Comparison of ENCODE assay signal across 8 mouse cellular contexts in the genomic region with DNA sequence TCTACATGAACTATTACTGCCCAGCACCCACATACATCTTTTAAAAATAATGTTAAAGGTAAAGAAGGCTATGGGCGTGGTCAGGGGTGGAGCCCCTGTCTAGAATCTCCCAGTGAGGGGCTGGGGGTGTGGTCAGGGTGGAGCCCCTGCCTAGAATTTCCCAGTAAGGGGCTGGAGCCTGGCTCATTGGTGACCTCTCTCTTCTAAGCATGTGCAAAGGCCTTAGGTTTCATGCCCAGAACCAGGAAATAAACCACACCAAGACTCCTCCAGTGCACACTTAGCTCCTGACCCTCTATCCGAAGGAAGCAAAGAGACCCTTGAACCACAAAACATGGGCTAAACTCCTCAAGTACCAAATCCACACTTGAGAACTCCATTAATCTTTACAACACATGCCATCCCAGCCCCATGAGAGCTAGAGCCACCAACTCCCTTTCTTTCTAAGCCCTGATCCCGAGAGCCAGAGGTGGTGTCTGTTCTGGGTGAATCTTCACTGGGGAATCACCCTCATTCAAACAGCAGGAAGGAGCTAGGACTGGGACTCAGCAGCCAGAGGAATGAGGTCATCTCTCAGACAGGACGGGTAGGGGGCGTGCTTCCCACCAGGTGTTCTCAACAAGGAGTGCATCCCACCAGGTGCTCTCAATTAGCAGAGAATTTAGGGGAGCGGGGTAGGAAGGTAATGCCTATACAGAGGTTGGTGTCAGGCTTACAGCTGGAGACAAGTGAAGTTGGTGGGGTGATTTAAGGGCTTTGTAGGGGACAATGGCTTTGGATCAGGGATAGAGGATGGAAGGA. TPM values are rescaled to one million over a fixed set of nuclear protein-coding genes. Genes with fewer than 3 reads are reported as not detected.
DNase-seq lines count a peak whose midpoint lies in the region; ATAC-seq and TF ChIP-seq lines count a peak whose summit lies in the region.

No protein-coding gene starts in this region.

- peak overlapping the region; percentile 92 for H3K4me2 ChIP-seq in embryonic facial prominence, embryonic 14.5 days (ENCODE audit: low read depth, low read length)
- peak overlapping the region; percentile 82 for H3K4me2 ChIP-seq in limb, embryonic 11.5 days (ENCODE audit: low read depth, severe bottlenecking)

- WGBS in thymus, adult 2 months: 49% methylated on average over 6 of the region's 6 CpGs
- 24% methylated on average over 6 of the region's 6 CpGs for WGBS in embryonic facial prominence, embryonic 14.5 days
- WGBS in limb, embryonic 11.5 days: 36% methylated on average over 6 of the region's 6 CpGs

- no peak for ATAC-seq in embryonic facial prominence, embryonic 14.5 days (ENCODE audit: low read depth)
- no peak for ATAC-seq in limb, embryonic 11.5 days (ENCODE audit: insufficient number of reproducible peaks, low FRiP score, low TSS enrichment, low read depth)

- TF ChIP-seq CTCF in thymus, adult 2 months (IDR thresholded peaks at IDR 0.05; ENCODE audit: borderline replicate concordance, control insufficient read depth, extremely low read depth, insufficient read depth, low read length, poor library complexity): no peak

- no peak overlapping the region for H3K27ac ChIP-seq in thymus, adult 2 months (ENCODE audit: control insufficient read depth, insufficient read depth, low read length)
- H3K27ac ChIP-seq in embryonic facial prominence, embryonic 14.5 days (replicated peaks; ENCODE audit: low read depth, low read length): no peak overlapping the region
- H3K27ac ChIP-seq in limb, embryonic 11.5 days (replicated peaks; ENCODE audit: low read depth, low read length): 0 out of 2 replicates have a peak overlapping the region, but pooled peaks have one; percentile 30

- H3K4me3 ChIP-seq in thymus, adult 2 months (ENCODE audit: control insufficient read depth, insufficient read depth, low read length): peak overlapping the region; percentile 73; the same call in 1 of the 2 replicates
- peak overlapping the region; percentile 88 for H3K4me3 ChIP-seq in embryonic facial prominence, embryonic 14.5 days (ENCODE audit: low read depth, low read length)
- H3K4me3 ChIP-seq in limb, embryonic 11.5 days (ENCODE audit: low read depth, low read length): peak overlapping the region; percentile 65

- no peak for TF ChIP-seq POLR2A in thymus, adult 2 months (IDR thresholded peaks at IDR 0.05; ENCODE audit: control insufficient read depth, extremely low read depth, insufficient read depth, low read length, poor library complexity)

- no peaks in the 10 kb centered on the region for H3K27me3 ChIP-seq in thymus, adult 2 months (ENCODE audit: control insufficient read depth, insufficient read depth, low read length)
- no peaks in the 10 kb centered on the region for H3K27me3 ChIP-seq in embryonic facial prominence, embryonic 14.5 days (replicated peaks; ENCODE audit: control insufficient read depth, insufficient read depth, low read length)
- no peaks in the 10 kb centered on the region for H3K27me3 ChIP-seq in limb, embryonic 11.5 days (ENCODE audit: control insufficient read depth, insufficient read depth, low read length)

- no peaks in the 10 kb centered on the region for H3K9me3 ChIP-seq in embryonic facial prominence, embryonic 14.5 days (ENCODE audit: control insufficient read depth, low read length)
- H3K9me3 ChIP-seq in limb, embryonic 11.5 days (ENCODE audit: control insufficient read depth, low read length): no peaks in the 10 kb centered on the region

- H3K4me1 ChIP-seq in thymus, adult 2 months (replicated peaks; ENCODE audit: control insufficient read depth, insufficient read depth, low read length): peaks cover 20% of the 10 kb centered on the region
- H3K4me1 ChIP-seq in embryonic facial prominence, embryonic 14.5 days (ENCODE audit: control insufficient read depth, insufficient read depth, low read length): peaks cover 17% of the 10 kb centered on the region
- H3K4me1 ChIP-seq in limb, embryonic 11.5 days (ENCODE audit: control insufficient read depth, insufficient read depth, low read length): peaks cover 13% of the 10 kb centered on the region

- H3K9ac ChIP-seq in embryonic facial prominence, embryonic 14.5 days (ENCODE audit: low read depth, low read length): peak overlapping the region; percentile 95
- peak overlapping the region; percentile 75 for H3K9ac ChIP-seq in limb, embryonic 11.5 days (ENCODE audit: low read length)

- no peaks in the 10 kb centered on the region for H3K36me3 ChIP-seq in thymus, adult 2 months (ENCODE audit: control insufficient read depth, insufficient read depth, low read length)
- peaks cover 33% of the 10 kb centered on the region for H3K36me3 ChIP-seq in embryonic facial prominence, embryonic 14.5 days (ENCODE audit: control insufficient read depth, insufficient read depth, low read length)
- 0 out of 2 replicates have a peak, but pooled peaks cover 5% of the 10 kb centered on the region for H3K36me3 ChIP-seq in limb, embryonic 11.5 days (ENCODE audit: control insufficient read depth, insufficient read depth, low read length)

- DNase-seq in thymus, adult 2 months: peak; percentile 44
- DNase-seq in thymus, postnatal 0 days (ENCODE audit: low spot score): no peak
- DNase-seq in embryonic facial prominence, embryonic 14.5 days (ENCODE audit: low spot score): no peak
- no peak for DNase-seq in limb, embryonic 11.5 days (ENCODE audit: low spot score)
- DNase-seq in spleen, postnatal 36 days (ENCODE audit: low spot score in 2 of 2): peak; percentile 55 to 76
- no peak for DNase-seq in frontal cortex, postnatal 10 days (ENCODE audit: low spot score in 2 of 2)
- DNase-seq in kidney, adult 8-10 months: no peak
- DNase-seq in urinary bladder, postnatal 4 days (ENCODE audit: low spot score in 2 of 2): no peak

RNA-seq across cellular contexts. Expression of gene Fzr1, which starts 1.6 kb away (rescaled TPM):
- 181 and 201 TPM in 2 replicates for polyA plus RNA-seq in thymus, adult 2 months (2012; rRNA removed)
- 87.1 and 96.9 TPM in 2 replicates for polyA plus RNA-seq in thymus, postnatal 0 days (2015; fragmentation: Nextera tagmentation; extraction: Ambion mirVana)
- 69.5 and 90.1 TPM in 2 replicates for polyA plus RNA-seq in embryonic facial prominence, embryonic 14.5 days (2014; fragmentation: Nextera tagmentation; extraction: Ambion mirVana)
- polyA plus RNA-seq in limb, embryonic 11.5 days (2014; fragmentation: Nextera tagmentation; extraction: Ambion mirVana): 107 and 119 TPM in 2 replicates

RNA-seq across cellular contexts. Expression of gene Dohh, which starts 7.5 kb away (rescaled TPM):
- polyA plus RNA-seq in thymus, adult 2 months (2012; rRNA removed): 119 and 123 TPM in 2 replicates
- 71.3 and 78.7 TPM in 2 replicates for polyA plus RNA-seq in thymus, postnatal 0 days (2015; fragmentation: Nextera tagmentation; extraction: Ambion mirVana)
- 61.4 and 67.1 TPM in 2 replicates for polyA plus RNA-seq in embryonic facial prominence, embryonic 14.5 days (2014; fragmentation: Nextera tagmentation; extraction: Ambion mirVana)
- 53.7 and 55.7 TPM in 2 replicates for polyA plus RNA-seq in limb, embryonic 11.5 days (2014; fragmentation: Nextera tagmentation; extraction: Ambion mirVana)

RNA-seq across cellular contexts. Expression of gene Gm48551, which starts 7.5 kb away (rescaled TPM):
- 4.1 and 5.3 TPM in 2 replicates for polyA plus RNA-seq in thymus, adult 2 months (2012; rRNA removed)
- polyA plus RNA-seq in thymus, postnatal 0 days (2015; fragmentation: Nextera tagmentation; extraction: Ambion mirVana): 2.3 TPM in 2 replicates
- polyA plus RNA-seq in embryonic facial prominence, embryonic 14.5 days (2014; fragmentation: Nextera tagmentation; extraction: Ambion mirVana): 2.4 and 2.6 TPM in 2 replicates
- polyA plus RNA-seq in limb, embryonic 11.5 days (2014; fragmentation: Nextera tagmentation; extraction: Ambion mirVana): 2.1 and 2.8 TPM in 2 replicates

RNA-seq across cellular contexts. Expression of gene 4930404N11Rik, which starts 11.1 kb away (rescaled TPM):
- polyA plus RNA-seq in thymus, adult 2 months (2012; rRNA removed): 12.7 TPM in 2 replicates
- 1.7 and 3.0 TPM in 2 replicates for polyA plus RNA-seq in thymus, postnatal 0 days (2015; fragmentation: Nextera tagmentation; extraction: Ambion mirVana)
- 0.31 and 0.71 TPM in 2 replicates for polyA plus RNA-seq in embryonic facial prominence, embryonic 14.5 days (2014; fragmentation: Nextera tagmentation; extraction: Ambion mirVana)
- polyA plus RNA-seq in limb, embryonic 11.5 days (2014; fragmentation: Nextera tagmentation; extraction: Ambion mirVana): 0.21 and 0.45 TPM in 2 replicates

RNA-seq across cellular contexts. Expression of gene Gm48552, which starts 12.0 kb away (rescaled TPM):
- polyA plus RNA-seq in thymus, adult 2 months (2012; rRNA removed): 7.5 and 8.4 TPM in 2 replicates
- polyA plus RNA-seq in thymus, postnatal 0 days (2015; fragmentation: Nextera tagmentation; extraction: Ambion mirVana): 0.72 and 1.5 TPM in 2 replicates
- 0.77 and 0.88 TPM in 2 replicates for polyA plus RNA-seq in embryonic facial prominence, embryonic 14.5 days (2014; fragmentation: Nextera tagmentation; extraction: Ambion mirVana)
- polyA plus RNA-seq in limb, embryonic 11.5 days (2014; fragmentation: Nextera tagmentation; extraction: Ambion mirVana): 0.40 and 1.0 TPM in 2 replicates

Comparison
In these comparisons a context has a peak if more than half of its experiments do, and no peak if none do; other contexts are left out.
1. DNase-seq: peak in thymus, adult 2 months (single experiment) and spleen, postnatal 36 days (2 of 2); none in thymus, postnatal 0 days (single experiment), embryonic facial prominence, embryonic 14.5 days (single experiment), limb, embryonic 11.5 days (single experiment), frontal cortex, postnatal 10 days (0 of 2), kidney, adult 8-10 months (0 of 2) and urinary bladder, postnatal 4 days (0 of 2).
2. Peak in every context shown above with its lines, with median percentiles within 50 percentile points of each other: H3K4me3 ChIP-seq.